8 mouse cellular contexts compared by ENCODE assay signal in the genomic region with DNA sequence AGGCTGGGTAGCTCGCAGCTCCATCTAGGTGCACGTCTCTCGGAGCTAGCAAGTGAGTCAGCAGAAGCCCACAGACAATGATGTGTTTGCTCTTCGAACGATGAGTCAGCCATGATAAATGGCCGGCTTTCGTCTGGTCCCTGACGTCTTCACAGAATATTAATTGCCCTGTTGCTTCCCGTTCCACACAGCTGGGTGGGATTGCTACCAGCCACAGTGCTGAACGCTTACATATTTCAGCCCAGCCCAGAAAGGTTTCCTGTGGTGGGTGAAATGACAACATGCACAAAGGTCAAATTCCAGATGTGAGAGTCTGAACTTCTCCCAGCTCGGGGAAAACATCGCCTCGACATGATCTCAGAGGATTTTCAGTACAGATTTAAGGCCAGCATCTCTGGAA.
A peak's percentile ranks its signal among the peaks of the same experiment; 100 is the strongest.
DNase-seq lines count a peak whose midpoint lies in the region; ATAC-seq and TF ChIP-seq lines count a peak whose summit lies in the region.

No protein-coding gene starts in this region.

- H3K27ac ChIP-seq in forebrain, postnatal 0 days (ENCODE audit: low read depth, low read length): no peak overlapping the region
- no peak overlapping the region for H3K27ac ChIP-seq in neural tube, embryonic 14.5 days (ENCODE audit: low read depth, low read length)

- peak; percentile 59 for ATAC-seq in forebrain, postnatal 0 days
- ATAC-seq in neural tube, embryonic 14.5 days (ENCODE audit: low read depth): peak; percentile 75

- H3K9ac ChIP-seq in forebrain, postnatal 0 days: no peak overlapping the region
- H3K9ac ChIP-seq in neural tube, embryonic 14.5 days (replicated peaks; ENCODE audit: low read depth, low read length): no peak overlapping the region

- H3K4me3 ChIP-seq in forebrain, postnatal 0 days (ENCODE audit: low read depth, low read length): no peak overlapping the region
- H3K4me3 ChIP-seq in neural tube, embryonic 14.5 days (ENCODE audit: low read depth, low read length): no peak overlapping the region

- H3K27me3 ChIP-seq in forebrain, postnatal 0 days (ENCODE audit: insufficient read depth, low read length): no peaks in the 10 kb centered on the region
- no peaks in the 10 kb centered on the region for H3K27me3 ChIP-seq in neural tube, embryonic 14.5 days (ENCODE audit: control insufficient read depth, insufficient read depth, low read length)

- H3K4me2 ChIP-seq in forebrain, postnatal 0 days (ENCODE audit: low read depth): no peak overlapping the region
- no peak overlapping the region for H3K4me2 ChIP-seq in neural tube, embryonic 14.5 days (ENCODE audit: low read depth, low read length)

- 64% methylated on average over 13 of the region's 13 CpGs for WGBS in forebrain, postnatal 0 days
- 34% methylated on average over 13 of the region's 13 CpGs for WGBS in neural tube, embryonic 14.5 days

- no peaks in the 10 kb centered on the region for H3K36me3 ChIP-seq in forebrain, postnatal 0 days (ENCODE audit: insufficient read depth)
- H3K36me3 ChIP-seq in neural tube, embryonic 14.5 days (ENCODE audit: control insufficient read depth, insufficient read depth, low read length): no peaks in the 10 kb centered on the region

- no peak for TF ChIP-seq CTCF in forebrain, postnatal 0 days (IDR thresholded peaks at IDR 0.05; ENCODE audit: low read depth)

- H3K4me1 ChIP-seq in forebrain, postnatal 0 days (ENCODE audit: insufficient read depth): no peaks in the 10 kb centered on the region
- H3K4me1 ChIP-seq in neural tube, embryonic 14.5 days (ENCODE audit: control insufficient read depth, insufficient read depth, low read length): peaks cover 6% of the 10 kb centered on the region; the same call in 1 of the 2 replicates

- DNase-seq in 3T3-L1 (ENCODE audit: low read depth, low spot score) (peak; percentile 100), R1 (ENCODE audit: low read depth, low spot score) (peak; percentile 16), liver (peak; percentile 34)
- no peak for DNase-seq in forebrain, postnatal 0 days
- peak; percentile 70 for DNase-seq in hindlimb bud, embryonic 11.5 days (ENCODE audit: extremely low spot score, low read depth, low spot score)
- DNase-seq in cerebellum, postnatal 10 days: no peak
- DNase-seq in cerebellum, adult 11-12 months: no peak

- H3K9me3 ChIP-seq in forebrain, postnatal 0 days (ENCODE audit: low read length): no peaks in the 10 kb centered on the region
- H3K9me3 ChIP-seq in neural tube, embryonic 14.5 days (ENCODE audit: control insufficient read depth, low read length): no peaks in the 10 kb centered on the region

Comparison
In these comparisons a context has a peak if more than half of its experiments do, and no peak if none do; other contexts are left out.
1. DNase-seq: peak in 3T3-L1 (single experiment), R1 (single experiment), hindlimb bud, embryonic 11.5 days (single experiment) and liver (single experiment); none in forebrain, postnatal 0 days (single experiment), cerebellum, postnatal 10 days (0 of 2) and cerebellum, adult 11-12 months (single experiment).